Mouse (Mus musculus): Measurements from ENCODE around the gene Tubg2.

The Tubg2 gene

DNA sequence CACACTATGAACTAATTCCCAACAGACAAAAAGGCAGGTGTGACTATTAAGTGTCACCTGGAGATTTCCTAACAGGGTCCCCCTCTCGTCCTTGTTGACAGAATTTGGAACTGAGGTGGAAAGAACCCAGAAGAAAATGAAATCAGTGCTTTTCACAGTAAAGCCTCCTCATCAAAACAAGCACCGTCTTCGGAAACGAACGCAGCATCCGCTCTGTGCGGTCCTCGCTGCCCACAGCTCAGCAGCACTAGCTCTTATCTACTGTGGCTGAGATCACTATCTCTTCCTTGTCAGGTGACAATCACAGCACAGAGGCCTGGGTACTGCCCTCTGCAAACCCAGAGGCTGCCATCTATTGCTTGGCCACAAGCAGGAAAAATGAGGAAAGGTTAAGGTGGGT is 40.5 kb downstream of the Tubg2 start:
- DNase-seq, result peak in 1 of 2 experiments; percentile 5

DNA sequence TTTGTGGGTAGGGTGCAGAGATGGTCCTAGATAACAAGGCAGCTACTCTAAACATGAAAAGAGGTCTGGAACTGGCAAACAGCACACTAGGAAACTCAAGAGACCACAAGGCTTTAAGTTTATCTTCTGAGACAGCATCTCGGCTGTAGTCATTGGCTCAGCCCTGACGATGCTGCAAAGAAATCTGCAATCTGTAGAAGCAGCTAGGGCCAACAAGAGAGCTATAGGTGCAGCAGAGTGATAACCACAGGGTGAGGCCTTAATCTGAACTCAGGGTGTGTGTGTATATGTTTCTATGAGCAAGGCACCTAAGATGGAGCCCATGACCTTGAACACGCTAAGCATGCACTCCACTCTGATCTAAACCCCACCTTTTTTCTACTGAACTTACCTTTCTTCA is 43.8 kb downstream of the Tubg2 start:
- DNase-seq, result no peak

DNA sequence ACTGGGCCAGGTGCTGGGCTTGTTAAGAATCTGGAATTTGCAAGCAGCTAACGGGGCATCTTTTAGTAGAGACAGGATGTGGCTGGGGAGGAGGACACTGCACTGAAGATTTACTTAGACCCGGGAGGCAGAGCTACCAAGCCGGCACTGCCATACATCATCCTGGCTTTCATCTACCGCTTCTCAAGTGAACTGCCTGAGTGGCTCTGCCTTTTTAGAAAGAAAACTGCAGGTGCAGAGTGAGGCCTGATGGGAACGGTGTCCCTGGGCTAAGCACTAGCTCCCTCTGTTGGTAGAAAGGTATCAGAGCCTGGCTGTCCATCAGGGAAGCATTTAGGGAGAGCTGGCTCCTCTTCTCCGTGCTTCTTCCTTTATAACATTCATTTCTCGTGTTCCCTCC is 45.3 kb downstream of the Tubg2 start:
- peak; percentile 78 to 83 for DNase-seq
